Mouse (Mus musculus) E14TG2a.4 (cell line): ENCODE measurements at regions not wholly inside any gene's neighbourhood (a gene's known extent, or its start where the extent isn't known, plus 50 kb on each side); places are given as distances from the start of the nearest gene placed in this dataset.

Experiments
- CTCF ChIP-seq: conservative IDR thresholded peaks from 2 replicates; pipeline ENCODE4 v1.5.1; 2014; ENCODE audit warnings: low read length
- NANOG ChIP-seq: IDR thresholded peaks from 2 replicates; pipeline ENCODE4 v1.6.1; 2014; ENCODE audit warnings: borderline replicate concordance, low read length, mixed read lengths

DNA sequence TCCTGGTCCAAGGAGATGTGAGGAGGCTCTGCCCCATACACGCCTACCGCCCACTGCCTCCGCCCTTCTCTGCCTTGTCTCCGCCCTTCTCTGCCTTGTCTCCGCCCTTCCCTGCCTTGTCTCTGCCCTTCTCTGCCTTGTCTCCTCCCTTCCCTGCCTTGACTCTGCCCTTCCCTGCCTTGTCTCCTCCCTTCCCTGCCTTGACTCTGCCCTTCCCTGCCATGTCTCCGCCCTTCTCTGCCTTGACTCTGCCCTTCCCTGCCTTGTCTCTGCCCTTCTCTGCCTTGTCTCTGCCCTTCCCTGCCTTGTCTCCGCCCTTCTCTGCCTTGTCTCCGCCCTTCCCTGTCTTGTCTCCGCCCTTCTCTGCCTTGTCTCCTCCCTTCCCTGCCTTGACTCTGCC is 185.4 kb upstream of the Sfswap start:
- no peak for TF ChIP-seq NANOG
- no peak for TF ChIP-seq CTCF
